Mouse (Mus musculus) heart, postnatal 25 days (tissue): ENCODE results near the gene Art4. TPM values are rescaled to one million over a fixed set of nuclear protein-coding genes. Genes with fewer than 3 reads are reported as not detected.

Source experiments
- DNase-seq: peaks from one replicate; pipeline ENCODE4 v3.0.0; 2022; ENCODE audit warnings: low spot score
- intact Hi-C: fragments of 180-260 bp; cut with DNase I; formaldehyde crosslinking; loops from one replicate; pipeline ENCODE4 v1.15.1; 2025
- total RNA-seq, 2 experiments: library from RNA; stranded (reverse); gene quantifications; 2 replicates each; pipeline ENCODE4 v1.2.3; 2021

Art4 gene
- total RNA-seq, 2 experiments from 2014 or later, result 16.8 to 17.8 TPM

DNA sequence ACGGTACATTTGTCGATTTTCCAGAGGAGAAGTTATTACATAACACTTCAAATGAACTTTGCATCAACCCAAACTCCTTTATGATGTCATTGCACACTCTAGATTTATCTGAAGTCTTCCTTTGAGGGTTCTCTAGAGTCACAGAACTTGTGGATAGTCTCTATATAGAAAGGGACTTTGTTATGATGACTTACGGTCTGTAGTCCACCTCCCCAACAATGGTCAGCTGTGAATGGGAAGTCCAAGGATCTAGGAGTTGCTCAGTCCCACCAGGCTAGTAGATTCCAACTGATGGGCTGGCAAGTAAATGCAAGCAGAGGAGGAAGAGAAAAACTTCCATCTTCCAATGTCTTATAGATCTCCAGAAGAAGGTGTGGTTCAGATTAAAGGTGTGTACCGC lies 28.9 kb downstream of the Art4 start:
- intact Hi-C loops, result no loop called here
- DNase-seq, result no peak

DNA sequence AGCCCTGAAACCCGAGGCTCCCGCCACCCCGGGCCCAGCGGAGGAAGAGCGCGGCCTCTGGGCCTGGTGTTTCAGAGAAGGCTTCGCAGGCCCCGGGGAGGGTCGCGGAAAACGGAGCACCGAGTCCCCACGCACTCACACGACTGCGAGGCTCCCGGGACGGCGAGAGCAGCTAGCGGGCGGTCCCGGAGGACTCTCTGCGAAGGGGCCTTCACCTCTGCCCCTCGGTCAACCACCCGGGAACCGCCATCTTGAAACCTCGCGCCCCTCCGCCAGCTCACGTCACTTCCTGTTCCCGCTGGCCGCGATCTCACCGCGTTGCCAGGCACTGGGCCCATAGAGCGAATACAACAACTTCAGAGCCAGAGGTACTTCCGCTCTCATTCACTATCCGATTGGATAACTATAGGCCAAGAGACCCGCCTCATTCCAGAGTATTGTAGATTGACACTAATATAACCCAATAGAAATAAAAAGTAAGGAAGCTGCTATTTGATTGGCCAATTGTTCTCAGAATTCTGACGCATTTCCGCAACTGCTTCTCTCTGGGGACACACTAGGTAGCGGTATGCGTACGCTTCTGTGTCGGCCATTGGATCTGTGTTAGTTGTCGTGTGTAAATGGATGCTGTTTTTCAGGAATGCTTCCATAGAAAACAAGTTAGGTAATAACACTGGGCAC lies 29.5 kb downstream of the Art4 start, which contains the start of gene Wbp11:
TSS of gene Wbp11 (minus strand) at position 353 of the 681 bp plus-strand sequence.
- intact Hi-C loops, result loop anchor here (1.0 kb wide), 1 partner anchor 24 kb away; the partner anchor contains the start of gene Hist4h4
- DNase-seq, result peak; percentile 94

DNA sequence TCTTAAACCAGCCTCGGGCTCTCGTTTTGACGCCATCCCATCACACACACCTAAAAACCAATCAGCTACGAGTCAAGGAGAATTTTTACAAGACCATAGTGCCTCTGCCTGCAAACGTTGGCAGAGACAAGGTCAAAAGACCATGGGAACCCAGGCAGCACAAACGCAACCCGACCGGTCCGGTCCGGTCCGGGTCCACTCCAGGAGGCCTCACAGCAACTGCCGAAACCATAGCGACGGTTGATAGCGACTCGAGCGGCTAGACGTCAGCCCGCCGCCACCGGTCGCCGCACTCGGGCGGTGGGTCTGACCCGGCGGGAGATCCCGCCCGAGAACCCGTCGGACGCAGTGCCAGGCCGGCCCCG lies 30.0 kb downstream of the Art4 start, which contains the start of gene BC049715:
TSS of gene BC049715 (plus strand) at position 111 of the 365 bp plus-strand sequence.
- intact Hi-C loops, result loop anchor here (1.0 kb wide), 1 partner anchor 23 kb away; the partner anchor contains the start of gene Hist4h4
- DNase-seq, result no peak

DNA sequence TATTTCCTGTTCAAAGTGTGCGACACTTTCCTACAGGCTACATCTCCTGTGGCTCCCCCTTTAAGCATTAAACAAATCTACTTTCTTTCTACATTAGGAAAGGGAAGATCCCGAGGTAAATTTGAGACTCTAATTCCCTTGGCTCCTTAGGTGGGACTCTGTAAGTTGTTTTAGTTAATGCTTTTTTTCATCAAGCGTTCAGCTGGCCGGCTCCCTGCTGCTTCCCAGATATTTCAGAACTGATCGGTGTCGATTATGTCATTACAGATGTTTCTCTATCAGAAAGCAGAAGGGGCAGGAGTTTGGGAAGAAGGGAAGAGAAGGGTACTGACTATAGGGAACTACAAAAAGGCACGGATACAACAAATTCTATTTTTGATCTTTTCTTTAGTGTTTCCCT lies 30.4 kb downstream of the Art4 start:
- DNase-seq, result no peak
- intact Hi-C loops, result loop anchor here (1.0 kb wide), 1 partner anchor 23 kb away; the partner anchor contains the start of gene Hist4h4

DNA sequence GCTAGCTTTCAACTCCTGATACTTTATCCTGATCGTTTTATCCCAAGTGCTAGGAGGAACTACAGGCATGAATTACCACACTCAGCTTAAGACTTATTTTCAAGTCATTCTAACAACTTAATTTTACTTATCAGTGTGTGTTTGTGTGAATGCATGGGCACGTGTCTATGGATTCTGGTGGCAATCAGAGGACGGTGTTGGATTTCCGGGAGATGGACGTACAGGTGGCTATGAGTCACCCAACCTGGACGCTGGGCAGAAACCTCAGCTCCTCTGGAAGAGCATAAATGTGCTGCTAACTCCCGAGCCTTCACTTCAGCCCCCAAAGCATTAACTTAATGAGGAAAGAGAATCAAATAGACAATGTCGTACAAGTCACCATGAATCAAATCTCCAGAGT lies 32.5 kb downstream of the Art4 start:
- intact Hi-C loops, result no loop called here
- no peak for DNase-seq

DNA sequence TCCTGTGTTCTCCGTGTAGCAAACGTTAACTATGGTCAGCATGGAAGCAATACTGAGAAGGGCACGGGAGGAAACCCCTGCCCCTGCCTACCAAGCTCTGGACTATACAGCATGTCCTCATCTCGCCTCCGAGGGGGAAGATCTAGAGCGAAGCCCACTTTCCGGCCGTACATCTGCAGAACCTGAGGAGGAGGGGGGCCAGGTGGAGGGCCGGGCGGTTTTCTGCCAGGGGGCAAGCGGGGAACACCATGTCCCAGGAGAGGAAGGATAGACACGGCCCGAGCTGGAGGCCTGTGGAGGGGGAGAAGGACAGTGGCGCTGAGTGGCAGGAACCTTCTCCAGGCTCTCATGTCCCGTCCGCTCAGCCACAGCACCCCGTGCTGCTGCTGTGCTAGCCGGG lies 36.4 kb downstream of the Art4 start:
- DNase-seq, result no peak
- intact Hi-C loops, result no loop called here

DNA sequence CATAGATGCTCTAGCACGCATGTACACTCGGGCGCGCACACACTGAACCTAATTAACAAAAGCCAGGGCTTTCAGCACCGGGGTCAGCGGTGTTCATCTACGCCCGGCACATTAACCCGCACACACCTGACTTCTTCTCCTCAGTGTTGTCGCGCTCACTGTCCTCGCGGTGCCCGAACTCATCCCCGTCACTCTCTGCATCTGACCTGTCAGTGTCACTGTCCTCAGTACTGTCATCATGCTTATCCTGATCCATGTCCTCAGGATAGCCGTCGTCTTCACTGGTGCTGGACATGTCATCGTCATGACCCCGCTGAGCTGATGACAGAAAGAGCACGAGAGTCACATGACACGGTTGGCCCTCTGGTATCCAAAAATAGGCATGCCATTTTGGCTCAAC lies 37.2 kb downstream of the Art4 start:
- intact Hi-C loops, result no loop called here
- no peak for DNase-seq

DNA sequence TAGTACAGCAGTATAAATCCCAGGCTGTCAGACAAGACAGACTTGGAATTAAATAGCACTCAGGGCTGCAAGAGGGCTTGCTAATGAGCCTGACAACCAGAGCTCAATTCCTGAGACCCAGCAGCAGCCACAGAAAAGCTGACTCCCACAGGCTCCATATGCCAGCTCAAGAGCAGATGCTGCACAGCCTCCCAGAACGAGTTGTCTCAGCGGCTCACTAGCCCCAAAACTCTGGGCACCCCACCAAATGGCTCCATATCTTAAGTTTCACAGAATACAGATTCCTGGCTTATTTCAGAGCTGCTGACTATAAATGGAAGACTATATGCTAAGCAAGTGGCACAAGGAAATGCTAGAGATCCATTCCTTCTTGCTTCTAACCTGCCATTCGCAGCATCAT lies 40.0 kb downstream of the Art4 start:
- intact Hi-C loops, result no loop called here
- DNase-seq, result no peak

DNA sequence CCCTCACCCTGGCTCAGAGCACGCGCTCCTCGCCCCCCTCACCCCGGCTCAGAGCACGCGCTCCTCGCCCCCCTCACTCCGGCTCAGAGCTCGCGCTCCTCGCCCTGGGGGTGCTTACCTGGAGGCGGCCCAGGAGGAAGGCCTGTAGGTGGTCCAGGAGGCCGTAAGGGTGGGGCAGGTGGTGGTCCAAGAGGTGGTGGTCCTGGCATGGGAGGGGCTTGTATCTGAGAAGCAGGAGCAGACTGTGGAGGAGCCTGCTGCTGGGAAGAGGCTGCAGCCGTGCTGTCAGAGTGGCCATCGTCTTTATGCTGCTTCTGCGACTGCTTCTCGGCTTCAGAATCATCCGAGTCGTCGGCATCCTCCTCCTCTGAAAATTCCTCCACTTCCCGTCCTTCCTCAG lies 40.7 kb downstream of the Art4 start:
- no peak for DNase-seq
- intact Hi-C loops, result no loop called here

DNA sequence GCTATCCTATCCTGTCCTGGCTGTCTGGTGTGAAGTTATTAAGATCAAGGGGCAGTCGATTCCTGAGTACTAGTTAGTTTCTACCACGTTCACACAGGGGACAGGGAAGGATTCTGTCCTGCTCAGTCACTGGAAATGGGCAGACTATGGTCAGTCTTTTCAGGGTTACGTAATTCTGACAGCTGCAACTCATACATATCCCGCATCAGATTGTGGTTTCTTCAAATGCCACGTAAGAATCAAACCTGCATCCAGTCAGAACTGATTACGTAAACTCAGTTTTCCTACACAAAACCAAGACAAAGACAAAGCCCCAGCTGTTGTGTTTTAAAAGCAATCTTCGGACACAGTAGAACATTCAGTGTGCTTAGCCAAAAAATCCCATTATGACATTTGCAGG lies 42.2 kb downstream of the Art4 start:
- intact Hi-C loops, result no loop called here
- no peak for DNase-seq

DNA sequence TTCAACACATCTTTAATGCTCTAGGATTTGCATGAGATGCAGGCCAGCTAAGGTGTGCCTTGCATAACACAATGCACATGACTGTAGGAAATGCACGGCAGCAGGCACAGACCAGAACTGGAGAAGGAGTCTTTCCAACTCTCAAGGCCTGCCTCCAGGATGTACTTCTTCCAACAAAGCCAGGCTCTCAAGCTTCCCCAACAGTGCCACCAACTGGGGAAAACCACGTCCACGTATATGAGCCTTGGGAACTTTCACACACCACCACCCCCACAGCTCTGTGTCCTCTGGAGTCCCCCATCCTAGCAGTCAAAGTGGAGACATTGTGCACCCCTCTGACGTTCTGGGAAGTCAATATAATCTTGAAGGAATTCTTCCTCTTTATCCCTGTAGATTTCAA lies 44.4 kb downstream of the Art4 start:
- intact Hi-C loops, result no loop called here
- DNase-seq, result no peak

DNA sequence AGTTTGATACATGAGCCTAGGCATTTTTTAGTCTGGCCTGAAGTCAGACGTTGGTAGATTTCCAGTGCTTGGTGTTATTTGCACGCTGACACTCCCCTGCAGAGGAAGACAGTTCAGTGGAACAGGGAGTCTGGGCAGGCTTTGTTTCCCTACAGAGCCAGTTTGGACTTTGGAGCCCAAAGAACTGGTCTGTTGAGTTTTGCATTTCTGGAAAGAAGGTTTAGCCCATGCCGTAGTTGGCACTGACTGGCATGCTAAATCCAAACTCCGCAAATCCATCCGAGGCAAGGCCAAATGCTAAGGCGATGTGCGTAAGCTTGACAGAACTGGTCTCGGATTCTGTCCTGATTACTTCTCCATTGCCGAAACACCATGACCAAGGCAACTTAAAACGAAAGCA lies 46.3 kb downstream of the Art4 start:
- DNase-seq, result no peak
- intact Hi-C loops, result no loop called here

DNA sequence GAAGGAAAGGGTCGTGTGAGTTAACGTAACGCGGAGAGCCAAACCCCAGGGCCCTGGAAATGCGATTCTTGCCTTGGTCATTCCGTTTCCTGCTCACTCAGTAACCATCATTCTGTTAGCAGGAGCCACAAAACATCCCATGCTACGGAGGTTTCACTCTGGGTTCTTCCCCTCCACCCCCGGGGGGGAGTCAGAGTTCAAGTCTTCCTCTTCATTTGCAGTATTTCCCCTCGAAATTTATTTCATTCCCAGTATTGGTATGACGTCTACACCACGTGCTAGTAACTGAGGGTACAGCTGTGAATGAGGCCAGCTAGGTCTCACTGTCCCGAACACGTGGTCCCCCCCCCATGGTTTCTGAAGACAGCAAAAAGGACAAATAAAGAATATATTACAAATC lies 47.9 kb downstream of the Art4 start:
- intact Hi-C loops, result loop anchor here (10.0 kb wide), 1 partner anchor 925 kb away; the partner anchor contains the start of gene Strap
- no peak for DNase-seq

DNA sequence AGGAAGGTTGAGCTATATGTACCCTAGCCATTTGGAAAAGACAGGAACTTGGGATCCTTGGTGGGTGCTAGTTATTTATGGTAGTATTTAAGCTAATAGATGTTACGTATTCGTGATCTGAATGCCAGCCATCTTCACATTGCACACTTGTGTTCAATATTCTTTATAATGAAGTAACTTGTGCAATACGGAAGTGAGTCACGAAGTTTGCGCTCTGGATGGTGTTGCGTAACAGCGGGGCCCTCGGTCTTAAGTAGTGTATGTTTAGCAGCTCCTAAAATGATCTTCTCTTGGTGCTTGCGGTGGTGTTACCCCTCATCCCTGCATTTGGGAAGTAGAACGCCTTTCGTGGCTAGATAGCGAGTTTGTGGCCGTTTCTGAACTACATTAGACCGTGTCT lies 48.5 kb downstream of the Art4 start:
- DNase-seq, result peak; percentile 35
- intact Hi-C loops, result loop anchor here (10.0 kb wide), 1 partner anchor 926 kb away; the partner anchor contains the start of gene Strap

DNA sequence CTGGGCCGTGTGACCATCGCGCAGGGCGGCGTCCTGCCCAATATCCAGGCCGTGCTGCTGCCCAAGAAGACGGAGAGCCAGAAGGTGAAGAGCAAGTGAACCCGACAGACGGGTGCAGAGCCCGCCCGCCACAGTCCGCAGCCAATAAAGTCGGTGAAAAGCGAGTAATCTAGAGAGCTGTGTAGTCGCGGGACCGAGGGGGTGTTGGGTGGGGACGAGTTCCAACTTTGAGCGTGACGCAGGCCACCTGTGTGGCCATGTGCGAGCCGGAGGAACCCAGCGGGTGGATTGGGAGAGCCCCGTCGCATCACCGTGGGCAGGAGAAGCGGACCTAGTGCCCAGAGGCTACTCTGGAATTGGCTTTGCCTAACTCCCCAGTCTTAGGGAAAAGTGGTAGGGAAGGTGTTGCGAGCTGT lies 48.9 kb downstream of the Art4 start:
- intact Hi-C loops, result loop anchor here (10.0 kb wide), 1 partner anchor 926 kb away; the partner anchor contains the start of gene Strap
- DNase-seq, result peak; percentile 12

DNA sequence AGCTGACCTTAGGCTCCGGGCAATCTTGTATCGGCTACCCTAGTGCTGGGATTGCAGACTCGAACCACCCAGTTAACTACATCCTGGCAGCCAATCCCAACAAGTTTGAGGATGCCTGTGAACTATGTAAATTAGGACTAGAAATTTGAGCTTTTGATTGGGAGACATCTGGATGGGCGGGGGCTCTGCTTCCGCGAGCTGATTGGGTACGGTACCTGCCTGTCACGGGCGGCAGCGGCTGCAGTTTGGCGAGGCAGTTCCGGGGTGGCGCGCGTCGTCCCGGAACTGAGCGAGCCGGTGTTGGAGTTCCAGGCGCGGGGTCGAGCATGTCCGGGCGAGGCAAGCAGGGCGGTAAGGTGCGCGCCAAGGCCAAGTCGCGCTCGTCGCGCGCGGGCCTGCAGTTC lies 49.5 kb downstream of the Art4 start, which contains the start of gene H2afj:
TSS of gene H2afj (plus strand) at position 231 of the 404 bp plus-strand sequence.
- intact Hi-C loops, result loop anchor here (10.0 kb wide), 1 partner anchor 927 kb away; the partner anchor contains the start of gene Strap

DNA sequence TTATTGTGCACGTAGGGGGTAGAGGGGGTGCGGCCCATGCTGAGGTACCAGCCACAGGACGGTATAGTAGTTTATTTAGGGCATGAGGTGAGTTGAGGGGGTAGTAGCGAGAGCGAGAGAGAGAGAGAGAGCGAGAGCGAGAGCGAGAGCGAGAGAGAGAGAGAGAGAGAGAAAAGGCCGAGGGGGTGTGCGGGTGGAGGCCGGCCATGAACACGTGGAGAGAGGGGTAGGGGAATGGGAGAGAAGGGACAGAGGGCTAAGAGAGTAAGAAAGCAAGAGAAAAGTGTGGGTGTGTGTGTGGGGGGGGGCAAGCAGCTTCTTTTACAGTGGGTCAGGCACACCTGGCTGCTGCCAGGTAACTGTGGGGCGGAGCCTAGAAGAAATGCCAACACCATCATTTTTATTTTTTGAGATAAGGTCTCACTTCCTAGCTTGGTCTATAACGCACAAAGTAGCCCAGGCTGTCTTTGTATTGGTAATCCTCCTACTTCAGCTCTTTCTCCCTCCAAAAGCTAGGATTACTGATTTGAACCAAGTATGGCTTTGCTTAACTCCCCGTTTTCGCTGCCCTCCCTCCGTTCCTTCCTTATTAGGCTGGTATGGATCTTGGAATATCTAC lies 50.0 kb downstream of the Art4 start:
- no peak for DNase-seq
- intact Hi-C loops, result loop anchor here (10.0 kb wide), 1 partner anchor 927 kb away; the partner anchor contains the start of gene Strap

More for the DNA sequence above, 49.5 kb downstream of the Art4 start, which contains the start of gene H2afj:
- peak; percentile 96 for DNase-seq

DNA sequence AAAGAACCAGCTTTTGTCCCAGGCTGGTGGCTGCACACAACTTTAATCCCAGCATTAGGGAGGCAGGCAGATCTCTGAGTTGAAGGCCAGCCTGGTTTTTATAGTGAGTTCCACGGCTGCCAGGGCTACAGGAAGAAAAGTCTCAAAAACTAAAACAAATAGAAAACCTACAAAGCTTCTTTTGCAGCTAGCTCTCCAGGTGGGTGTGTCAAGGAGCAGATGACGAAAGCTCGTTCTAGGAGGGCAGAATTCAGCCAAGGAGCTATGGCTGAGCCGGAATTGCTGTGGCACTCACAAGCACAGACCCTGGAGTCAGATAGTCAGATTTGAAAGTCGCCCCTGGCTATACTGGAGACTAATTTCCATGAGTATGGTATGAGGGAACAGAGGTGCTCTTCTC lies 50.7 kb downstream of the Art4 start:
- intact Hi-C loops, result loop anchor here (10.0 kb wide), 1 partner anchor 928 kb away; the partner anchor contains the start of gene Strap
- DNase-seq, result no peak

DNA sequence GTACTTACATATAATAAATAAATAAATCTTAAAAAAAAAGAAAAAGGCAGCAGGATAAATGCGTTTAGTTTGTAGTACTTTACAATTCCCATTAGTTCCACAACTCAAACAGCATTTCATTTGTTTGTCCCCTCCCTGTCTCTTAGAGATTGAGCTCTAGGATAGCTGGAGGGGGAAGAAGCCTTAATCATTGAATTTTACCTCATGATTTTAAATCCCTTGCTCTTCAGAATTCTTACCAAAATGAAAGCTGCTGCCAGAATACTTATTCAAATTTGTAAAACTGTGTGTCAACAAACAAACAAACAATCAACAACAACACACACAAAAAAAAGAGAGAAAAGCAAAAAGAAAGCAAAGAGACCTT lies 52.1 kb downstream of the Art4 start:
- intact Hi-C loops, result loop anchor here (10.0 kb wide), 1 partner anchor 929 kb away; the partner anchor contains the start of gene Strap
- no peak for DNase-seq

DNA sequence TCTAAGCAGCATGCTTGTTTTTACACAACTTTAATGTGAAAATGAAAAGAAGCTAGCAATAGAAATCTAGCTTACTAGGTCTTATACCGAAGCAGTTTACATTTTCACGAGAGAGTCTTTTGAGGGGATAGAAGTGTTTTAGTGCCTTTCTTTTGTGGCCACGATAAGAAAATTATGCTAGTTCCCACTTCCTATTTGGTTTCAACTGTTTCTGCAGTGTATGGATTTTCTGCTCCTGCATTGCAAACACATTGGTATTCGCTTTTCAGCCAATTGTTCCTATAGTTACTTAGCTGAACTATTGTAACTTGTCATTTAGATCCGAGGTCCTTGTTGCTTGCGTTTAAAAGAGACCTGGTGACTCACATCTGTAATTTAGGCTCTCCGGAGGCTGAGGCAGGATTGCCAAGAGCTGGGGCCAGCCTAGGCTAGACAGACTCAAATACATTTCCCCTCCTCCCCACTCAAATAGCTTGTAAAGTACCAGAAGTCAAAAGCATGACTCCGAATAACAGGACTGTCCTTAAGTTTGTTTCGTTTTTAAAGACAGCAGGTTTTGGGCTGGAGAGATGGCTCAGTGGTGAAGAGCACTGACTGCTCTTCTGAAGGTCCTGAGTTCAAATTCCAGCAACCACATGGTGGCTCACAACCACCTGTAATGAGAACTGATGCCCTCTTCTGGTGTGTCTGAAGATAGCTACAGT lies 52.7 kb downstream of the Art4 start:
- no peak for DNase-seq
- intact Hi-C loops, result loop anchor here (1.0 to 10.0 kb wide), 2 partner anchors 22 to 930 kb away; partner anchors contain the start of genes BC049715 and Strap
